Mouse (Mus musculus): ENCODE results near the gene Cenpo. TPM values are rescaled to one million over a fixed set of nuclear protein-coding genes. Genes with fewer than 3 reads are reported as not detected.
A peak's percentile ranks its signal among the peaks of the same experiment; 100 is the strongest.
"Not testable (repeated sequence)": the region's sequence is repeated elsewhere in the genome, so short reads cannot be mapped to it uniquely, and the experiment has no call there.

The Cenpo gene
- polyA plus RNA-seq, 1 experiment from 2014 or later, result 11.1 TPM

DNA sequence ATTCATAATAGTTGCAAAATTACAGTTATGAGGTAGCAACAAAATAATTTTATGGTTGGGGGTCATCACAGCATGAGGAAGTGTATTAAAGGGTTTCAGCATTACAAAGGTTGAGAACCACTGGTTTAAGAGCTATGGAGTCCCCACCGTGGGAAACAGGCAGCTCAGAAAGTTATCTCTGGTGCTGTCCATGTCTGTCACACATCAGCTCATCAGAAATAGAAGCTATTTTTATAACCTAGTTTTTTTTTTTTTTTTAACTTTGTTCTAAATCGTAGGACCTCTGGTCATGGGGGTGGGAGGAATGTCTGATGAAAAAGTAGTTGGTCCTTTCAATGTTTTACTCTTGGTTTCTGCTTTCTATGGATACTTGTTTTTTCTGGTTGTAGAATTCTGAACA, 9.7 kb upstream of the Cenpo start:
- no peak for ATAC-seq
- H3K9ac ChIP-seq (ENCODE audit: low read depth, low read length), result no peak overlapping the region

DNA sequence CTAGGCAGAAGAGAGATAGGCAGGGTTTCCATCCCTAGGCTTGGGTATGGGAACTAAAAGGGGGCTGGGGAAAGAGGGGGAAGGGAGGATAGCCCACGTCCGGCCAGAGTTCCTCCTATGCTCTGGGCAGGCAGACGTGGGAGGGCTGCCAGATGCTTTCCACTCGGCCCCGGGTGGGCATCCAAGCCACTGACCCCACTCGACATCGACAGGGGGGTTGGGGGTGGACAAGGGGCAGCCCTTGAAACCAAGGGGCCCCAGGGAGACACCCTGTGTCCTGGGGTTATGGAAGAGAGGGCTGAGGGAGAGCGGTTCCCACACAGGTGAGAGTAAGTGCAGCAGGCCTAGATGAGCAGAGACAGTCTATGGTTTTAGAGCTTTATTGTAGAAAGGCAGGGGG, 6.2 kb upstream of the Cenpo start:
- not testable (repeated sequence) for H3K9me3 ChIP-seq (ENCODE audit: control insufficient read depth, low read length); H3K9ac ChIP-seq (ENCODE audit: low read depth, low read length); ATAC-seq; H3K4me3 ChIP-seq (ENCODE audit: low read length); H3K27ac ChIP-seq (ENCODE audit: low read length); H3K27me3 ChIP-seq (replicated peaks; ENCODE audit: control insufficient read depth, insufficient read depth, low read length); H3K4me1 ChIP-seq (ENCODE audit: control insufficient read depth, insufficient read depth, low read length); H3K36me3 ChIP-seq (ENCODE audit: control insufficient read depth, insufficient read depth, low read length); H3K4me2 ChIP-seq (ENCODE audit: low read depth, low read length)
- 67% methylated on average over 8 of the region's 8 CpGs for WGBS

More for the DNA sequence above, 9.7 kb upstream of the Cenpo start:
- H3K4me1 ChIP-seq (ENCODE audit: control insufficient read depth, insufficient read depth, low read length), result no peaks in the 10 kb centered on the region
- H3K9me3 ChIP-seq (ENCODE audit: control insufficient read depth, low read length), result no peaks in the 10 kb centered on the region
- no peak overlapping the region for H3K4me2 ChIP-seq (ENCODE audit: low read depth, low read length)
- H3K27ac ChIP-seq (ENCODE audit: low read length), result no peak overlapping the region
- H3K36me3 ChIP-seq (ENCODE audit: control insufficient read depth, insufficient read depth, low read length), result no peaks in the 10 kb centered on the region
- WGBS, result 87% methylated on average over 2 of the region's 2 CpGs
- no peak overlapping the region for H3K4me3 ChIP-seq (ENCODE audit: low read length)
- H3K27me3 ChIP-seq (replicated peaks; ENCODE audit: control insufficient read depth, insufficient read depth, low read length), result no peaks in the 10 kb centered on the region

- 93% methylated on average over 15 of the region's 15 CpGs for WGBS
These were observed 3.4 kb upstream of the Cenpo start for GRCm38 (mm10) chr12:4237481-4237880.

GRCm38 (mm10) chr12:4232777-4233176, 1.3 kb downstream of the Cenpo start:
- no peak for ATAC-seq
- H3K4me1 ChIP-seq (ENCODE audit: control insufficient read depth, insufficient read depth, low read length), result peaks cover 5% of the 10 kb centered on the region
- H3K36me3 ChIP-seq (ENCODE audit: control insufficient read depth, insufficient read depth, low read length), result no peaks in the 10 kb centered on the region
- H3K27ac ChIP-seq (ENCODE audit: low read length), result no peak overlapping the region
- H3K4me2 ChIP-seq (ENCODE audit: low read depth, low read length), result peak overlapping the region; percentile 68
- H3K4me3 ChIP-seq (ENCODE audit: low read length), result peak overlapping the region; percentile 73
- no peaks in the 10 kb centered on the region for H3K9me3 ChIP-seq (ENCODE audit: control insufficient read depth, low read length)
- WGBS, result 35% methylated on average over 4 of the region's 4 CpGs
- H3K27me3 ChIP-seq (replicated peaks; ENCODE audit: control insufficient read depth, insufficient read depth, low read length), result no peaks in the 10 kb centered on the region
- peak overlapping the region; percentile 23 for H3K9ac ChIP-seq (ENCODE audit: low read depth, low read length)

More at GRCm38 (mm10) chr12:4237481-4237880, 3.4 kb upstream of the Cenpo start:
- no peak overlapping the region for H3K4me2 ChIP-seq (ENCODE audit: low read depth, low read length)
- no peaks in the 10 kb centered on the region for H3K27me3 ChIP-seq (replicated peaks; ENCODE audit: control insufficient read depth, insufficient read depth, low read length)
- no peaks in the 10 kb centered on the region for H3K9me3 ChIP-seq (ENCODE audit: control insufficient read depth, low read length)
- H3K9ac ChIP-seq (ENCODE audit: low read depth, low read length), result no peak overlapping the region
- no peak for ATAC-seq
- peaks cover 4% of the 10 kb centered on the region for H3K4me1 ChIP-seq (ENCODE audit: control insufficient read depth, insufficient read depth, low read length)
- H3K27ac ChIP-seq (ENCODE audit: low read length), result no peak overlapping the region
- no peak overlapping the region for H3K4me3 ChIP-seq (ENCODE audit: low read length)
- no peaks in the 10 kb centered on the region for H3K36me3 ChIP-seq (ENCODE audit: control insufficient read depth, insufficient read depth, low read length)

GRCm38 (mm10) chr12:4230156-4230555, 3.9 kb downstream of the Cenpo start:
- Histone ChIP-seq H3K9me3 (ENCODE audit: control insufficient read depth, low read length) (no peaks in the 10 kb centered on the region), H3K27me3 (replicated peaks; ENCODE audit: control insufficient read depth, insufficient read depth, low read length) (no peaks in the 10 kb centered on the region), H3K4me3 (ENCODE audit: low read length) (no peak overlapping the region), H3K9ac (ENCODE audit: low read depth, low read length) (no peak overlapping the region), H3K4me2 (ENCODE audit: low read depth, low read length) (no peak overlapping the region), H3K4me1 (ENCODE audit: control insufficient read depth, insufficient read depth, low read length) (peaks cover 5% of the 10 kb centered on the region), H3K27ac (ENCODE audit: low read length) (no peak overlapping the region), H3K36me3 (ENCODE audit: control insufficient read depth, insufficient read depth, low read length) (peaks cover 4% of the 10 kb centered on the region; the same call in 1 of the 2 replicates)
- no peak for ATAC-seq
- WGBS, result 86% methylated on average over 7 of the region's 7 CpGs

GRCm38 (mm10) chr12:4212908-4213307, 21.2 kb downstream of the Cenpo start:
- H3K9me3 ChIP-seq (ENCODE audit: control insufficient read depth, low read length), result no peaks in the 10 kb centered on the region
- WGBS, result 60% methylated on average over 8 of the region's 8 CpGs
- peaks cover 10% of the 10 kb centered on the region for H3K36me3 ChIP-seq (ENCODE audit: control insufficient read depth, insufficient read depth, low read length)
- ATAC-seq, result peak; percentile 61
- H3K4me2 ChIP-seq (ENCODE audit: low read depth, low read length), result no peak overlapping the region
- no peak overlapping the region for H3K27ac ChIP-seq (ENCODE audit: low read length)
- H3K9ac ChIP-seq (ENCODE audit: low read depth, low read length), result no peak overlapping the region
- H3K27me3 ChIP-seq (replicated peaks; ENCODE audit: control insufficient read depth, insufficient read depth, low read length), result no peaks in the 10 kb centered on the region
- H3K4me3 ChIP-seq (ENCODE audit: low read length), result no peak overlapping the region
- no peaks in the 10 kb centered on the region for H3K4me1 ChIP-seq (ENCODE audit: control insufficient read depth, insufficient read depth, low read length)

DNA sequence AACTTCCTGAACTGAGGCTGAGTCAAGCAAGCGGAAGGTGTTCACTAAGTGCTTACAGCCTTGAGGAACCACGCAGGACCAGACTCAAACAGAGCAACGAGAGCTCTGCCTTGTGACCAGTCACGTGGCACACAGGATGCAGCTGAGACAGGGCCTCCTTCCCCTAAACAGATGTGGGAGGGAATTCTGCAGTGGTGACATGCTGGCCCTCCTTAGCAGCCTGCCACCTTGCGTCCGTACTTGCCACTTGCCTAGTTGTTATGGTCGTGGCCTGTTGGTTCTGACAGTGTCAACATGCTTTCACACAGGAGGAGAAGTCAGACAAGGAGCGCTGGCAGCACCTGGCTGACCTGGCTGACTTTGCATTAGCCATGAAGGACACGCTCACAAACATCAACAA, 22.9 kb downstream of the Cenpo start:
- ATAC-seq, result no peak
- peaks cover 10% of the 10 kb centered on the region for H3K36me3 ChIP-seq (ENCODE audit: control insufficient read depth, insufficient read depth, low read length)

DNA sequence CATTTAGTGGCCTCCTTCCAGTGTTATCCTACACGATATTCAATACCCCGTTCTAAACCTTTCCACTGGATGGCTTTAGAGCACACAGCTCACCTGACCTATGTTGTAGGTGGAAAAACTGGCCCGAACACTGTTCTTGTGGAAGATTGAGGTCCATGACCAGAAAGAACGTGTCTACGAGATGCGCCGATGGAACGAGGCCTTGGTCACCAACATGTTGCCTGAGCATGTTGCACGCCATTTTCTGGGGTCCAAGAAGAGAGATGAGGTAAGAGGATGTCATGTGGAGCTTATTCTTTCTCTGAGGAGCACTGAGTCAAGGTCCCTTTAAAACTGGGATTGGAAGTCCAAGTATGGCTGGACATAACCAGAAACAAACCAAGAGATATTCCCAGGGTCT, 24.9 kb downstream of the Cenpo start:
- no peaks in the 10 kb centered on the region for H3K27me3 ChIP-seq (replicated peaks; ENCODE audit: control insufficient read depth, insufficient read depth, low read length)
- H3K4me1 ChIP-seq (ENCODE audit: control insufficient read depth, insufficient read depth, low read length), result no peaks in the 10 kb centered on the region
- H3K9ac ChIP-seq (ENCODE audit: low read depth, low read length), result no peak overlapping the region
- no peaks in the 10 kb centered on the region for H3K9me3 ChIP-seq (ENCODE audit: control insufficient read depth, low read length)
- no peak overlapping the region for H3K4me3 ChIP-seq (ENCODE audit: low read length)
- H3K27ac ChIP-seq (ENCODE audit: low read length), result no peak overlapping the region
- no peak overlapping the region for H3K4me2 ChIP-seq (ENCODE audit: low read depth, low read length)
- H3K36me3 ChIP-seq (ENCODE audit: control insufficient read depth, insufficient read depth, low read length), result peaks cover 9% of the 10 kb centered on the region
- ATAC-seq, result no peak
- WGBS, result 96% methylated on average over 9 of the region's 9 CpGs

More for the DNA sequence above, 22.9 kb downstream of the Cenpo start:
- Histone ChIP-seq H3K9ac (ENCODE audit: low read depth, low read length) (no peak overlapping the region), H3K9me3 (ENCODE audit: control insufficient read depth, low read length) (no peaks in the 10 kb centered on the region), H3K27me3 (replicated peaks; ENCODE audit: control insufficient read depth, insufficient read depth, low read length) (no peaks in the 10 kb centered on the region), H3K27ac (ENCODE audit: low read length) (no peak overlapping the region), H3K4me1 (ENCODE audit: control insufficient read depth, insufficient read depth, low read length) (no peaks in the 10 kb centered on the region), H3K4me3 (ENCODE audit: low read length) (no peak overlapping the region), H3K4me2 (ENCODE audit: low read depth, low read length) (no peak overlapping the region)
- WGBS, result 81% methylated on average over 9 of the region's 9 CpGs

- no peak overlapping the region for H3K4me3 ChIP-seq (ENCODE audit: low read length)
- H3K4me2 ChIP-seq (ENCODE audit: low read depth, low read length), result no peak overlapping the region
- H3K9me3 ChIP-seq (ENCODE audit: control insufficient read depth, low read length), result no peaks in the 10 kb centered on the region
- no peak overlapping the region for H3K27ac ChIP-seq (ENCODE audit: low read length)
- 0 out of 2 replicates have a peak, but pooled peaks cover 5% of the 10 kb centered on the region for H3K36me3 ChIP-seq (ENCODE audit: control insufficient read depth, insufficient read depth, low read length)
- ATAC-seq, result peak; percentile 40; the same call in 1 of the 2 replicates
- no peaks in the 10 kb centered on the region for H3K27me3 ChIP-seq (replicated peaks; ENCODE audit: control insufficient read depth, insufficient read depth, low read length)
- H3K9ac ChIP-seq (ENCODE audit: low read depth, low read length), result no peak overlapping the region
- H3K4me1 ChIP-seq (ENCODE audit: control insufficient read depth, insufficient read depth, low read length), result no peaks in the 10 kb centered on the region
- 79% methylated on average over 15 of the region's 15 CpGs for WGBS
These were observed 25.5 kb downstream of the Cenpo start for GRCm38 (mm10) chr12:4208405-4209133.

- Histone ChIP-seq H3K27me3 (replicated peaks; ENCODE audit: control insufficient read depth, insufficient read depth, low read length) (no peaks in the 10 kb centered on the region), H3K4me3 (ENCODE audit: low read length) (no peak overlapping the region), H3K36me3 (ENCODE audit: control insufficient read depth, insufficient read depth, low read length) (0 out of 2 replicates have a peak, but pooled peaks cover 3% of the 10 kb centered on the region), H3K4me1 (ENCODE audit: control insufficient read depth, insufficient read depth, low read length) (no peaks in the 10 kb centered on the region), H3K9me3 (ENCODE audit: control insufficient read depth, low read length) (no peaks in the 10 kb centered on the region), H3K27ac (ENCODE audit: low read length) (no peak overlapping the region), H3K4me2 (ENCODE audit: low read depth, low read length) (no peak overlapping the region), H3K9ac (ENCODE audit: low read depth, low read length) (no peak overlapping the region)
- no peak for ATAC-seq
- WGBS, result 95% methylated on average over 11 of the region's 11 CpGs
These were observed 28.0 kb downstream of the Cenpo start for GRCm38 (mm10) chr12:4206106-4206505.

Measured in intestine, embryonic 16.5 days (tissue).